Mouse (Mus musculus): Measurements from ENCODE around the gene Myh10.
"Not testable (repeated sequence)": the region's sequence is repeated elsewhere in the genome, so short reads cannot be mapped to it uniquely, and the experiment has no call there.

Myh10 gene

GRCm38 (mm10) chr11:68692693-68693446, 1.5 kb downstream of the Myh10 start:
- peak; percentile 76 for DNase-seq (ENCODE audit: extremely low spot score)

- no peak for DNase-seq (ENCODE audit: extremely low spot score)
Observed at GRCm38 (mm10) chr11:68693447-68694040, 2.2 kb downstream of the Myh10 start.

- no peak for DNase-seq (ENCODE audit: extremely low spot score)
Observed at GRCm38 (mm10) chr11:68702370-68702769, 11.0 kb downstream of the Myh10 start.

- no peak for DNase-seq (ENCODE audit: extremely low spot score)
Observed at GRCm38 (mm10) chr11:68703360-68703759, 12.0 kb downstream of the Myh10 start.

- DNase-seq (ENCODE audit: extremely low spot score), result no peak
Observed at GRCm38 (mm10) chr11:68704258-68704657, 12.9 kb downstream of the Myh10 start.

GRCm38 (mm10) chr11:68704847-68705246, 13.5 kb downstream of the Myh10 start:
- DNase-seq (ENCODE audit: extremely low spot score), result no peak

GRCm38 (mm10) chr11:68706524-68707429, 15.4 kb downstream of the Myh10 start:
- DNase-seq (ENCODE audit: extremely low spot score), result no peak

- no peak for DNase-seq (ENCODE audit: extremely low spot score)
Observed at GRCm38 (mm10) chr11:68707881-68708582, 16.7 kb downstream of the Myh10 start.

- DNase-seq (ENCODE audit: extremely low spot score), result no peak
Observed at GRCm38 (mm10) chr11:68716167-68716566, 24.8 kb downstream of the Myh10 start.

GRCm38 (mm10) chr11:68717171-68717840, 25.9 kb downstream of the Myh10 start:
- peak; percentile 18 for DNase-seq (ENCODE audit: extremely low spot score)

GRCm38 (mm10) chr11:68719096-68719648, 27.8 kb downstream of the Myh10 start:
- no peak for DNase-seq (ENCODE audit: extremely low spot score)

GRCm38 (mm10) chr11:68719774-68720173, 28.4 kb downstream of the Myh10 start:
- DNase-seq (ENCODE audit: extremely low spot score), result no peak

GRCm38 (mm10) chr11:68724117-68724516, 32.8 kb downstream of the Myh10 start:
- no peak for DNase-seq (ENCODE audit: extremely low spot score)

GRCm38 (mm10) chr11:68728693-68729092, 37.3 kb downstream of the Myh10 start:
- DNase-seq (ENCODE audit: extremely low spot score), result no peak

GRCm38 (mm10) chr11:68730792-68731191, 39.4 kb downstream of the Myh10 start:
- no peak for DNase-seq (ENCODE audit: extremely low spot score)

GRCm38 (mm10) chr11:68732066-68732465, 40.7 kb downstream of the Myh10 start:
- DNase-seq (ENCODE audit: extremely low spot score), result no peak

- not testable (repeated sequence) for DNase-seq (ENCODE audit: extremely low spot score)
Observed at GRCm38 (mm10) chr11:68733401-68733800, 42.0 kb downstream of the Myh10 start.

- no peak for DNase-seq (ENCODE audit: extremely low spot score)
Observed at GRCm38 (mm10) chr11:68739509-68739908, 48.1 kb downstream of the Myh10 start.

GRCm38 (mm10) chr11:68742658-68743057, 51.3 kb downstream of the Myh10 start:
- DNase-seq (ENCODE audit: extremely low spot score), result no peak

GRCm38 (mm10) chr11:68744150-68744549, 52.8 kb downstream of the Myh10 start:
- no peak for DNase-seq (ENCODE audit: extremely low spot score)
